ENCODE assay signal across 13 mouse cellular contexts in the genomic region with DNA sequence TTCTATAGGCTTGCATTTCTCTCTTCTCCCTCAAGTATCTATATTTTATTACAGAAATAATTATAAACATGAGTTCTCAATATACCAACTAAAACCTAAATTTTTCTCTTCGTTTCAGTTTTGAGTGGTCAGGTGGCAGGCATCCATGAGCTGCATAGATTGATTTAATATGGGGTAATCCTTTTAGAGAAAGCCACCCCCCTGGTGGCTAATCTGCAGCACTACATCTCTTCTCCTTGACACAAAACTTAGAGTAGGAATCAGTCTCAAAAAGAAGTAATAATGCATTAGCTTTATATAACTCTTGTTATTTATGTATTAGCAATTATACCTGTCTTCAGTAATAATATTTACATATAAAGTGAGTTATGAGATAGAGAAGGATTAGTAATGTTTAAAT. TPM values are rescaled to one million over a fixed set of nuclear protein-coding genes. Genes with fewer than 3 reads are reported as not detected.
DNase-seq lines count a peak whose midpoint lies in the region; TF ChIP-seq lines count a peak whose summit lies in the region.
"Had no signal": no experiment of that assay in that cellular context is flagged by ENCODE, and none has a peak within 500 bp of the region (broad histone marks: within the 10 kb centered on the region; RNA-seq: fewer than 3 reads in every experiment).

No protein-coding gene starts in this region.

- TF ChIP-seq CTCF in left cerebral cortex, adult 2 months (IDR thresholded peaks at IDR 0.05), result peak; percentile 63

- intact Hi-C loops in left cerebral cortex, adult 2 months (cut with DNase I), result no loop called here
- intact Hi-C loops in left cerebral cortex, postnatal 36 days (cut with DNase I), result no loop called here

- H3K4me3 ChIP-seq in left cerebral cortex, adult 2 months, result no peak overlapping the region
- H3K4me3 ChIP-seq: megakaryocyte, embryonic 14.5 days; myocyte had no signal

- DNase-seq in cerebellum, adult 9-10 months, result peak; percentile 18
- DNase-seq in cerebellum, postnatal 4 days (ENCODE audit: low spot score in 2 of 2), result no peak
- DNase-seq in left cerebral cortex, adult 2 months (ENCODE audit: extremely low spot score in 1 of 2, low spot score in 2 of 2), result no peak
- no peak for DNase-seq in left cerebral cortex, postnatal 36 days (ENCODE audit: low spot score in 2 of 2)
- DNase-seq in 3T3-L1 (ENCODE audit: low read depth, low spot score) (peak; percentile 54), R1 (ENCODE audit: low read depth, low spot score) (peak; percentile 39)
- no peak for DNase-seq in ovary, postnatal 14 days (ENCODE audit: low spot score)
- no peak for DNase-seq in left cerebral cortex, adult 8-10 months (ENCODE audit: low spot score in 2 of 2)
- DNase-seq: cerebellum, adult 9-11 months; kidney, postnatal 10 days had no signal

- H3K27ac ChIP-seq in left cerebral cortex, adult 2 months, result no peak overlapping the region

RNA-seq across cellular contexts. Expression of gene Pdgfc, which starts 16.2 kb away (rescaled TPM):
- total RNA-seq in left cerebral cortex, adult 2 months (2021), result 1 to 10 TPM; 8.2 to 8.7 TPM
- total RNA-seq in left cerebral cortex, postnatal 36 days (2021), result 1 to 10 TPM; 7.3 to 9.6 TPM
- 1 to 10 TPM; 6.6 to 8.0 (median 7.4) TPM for total RNA-seq in left cerebral cortex, adult 8-10 months (2022)
- total RNA-seq: neutrophil, adult 5-6 weeks had no signal

Comparison
In these comparisons a context has a peak if more than half of its experiments do, and no peak if none do; other contexts are left out.
1. DNase-seq: peak in cerebellum, adult 9-10 months (single experiment), 3T3-L1 (single experiment) and R1 (single experiment); none in cerebellum, postnatal 4 days (0 of 2), left cerebral cortex, adult 2 months (0 of 2), left cerebral cortex, postnatal 36 days (0 of 2), ovary, postnatal 14 days (single experiment) and left cerebral cortex, adult 8-10 months (0 of 2).